Mouse (Mus musculus): ENCODE measurements at regions not wholly inside any gene's neighbourhood (a gene's known extent, or its start where the extent isn't known, plus 50 kb on each side); places are given as distances from the start of the nearest gene placed in this dataset.

GRCm38 (mm10) chr7:49696228-49696627, 59.6 kb upstream of the Dbx1 start:
- no peak for TF ChIP-seq CTCF (IDR thresholded peaks at IDR 0.05; ENCODE audit: borderline replicate concordance, insufficient read depth, low read depth, low read length)
- no peak for TF ChIP-seq POLR2A (IDR thresholded peaks at IDR 0.05; ENCODE audit: borderline replicate concordance, insufficient read depth, low read length)
